Mouse (Mus musculus) forebrain, embryonic 12.5 days (tissue): ENCODE results near the gene Sftpd. TPM values are rescaled to one million over a fixed set of nuclear protein-coding genes. Genes with fewer than 3 reads are reported as not detected.

Experiments
- ATAC-seq: fragments of 200-750 bp; cut with Nextera tagmentation; 2 replicates; pipeline ENCODE4 v1.8.0; 2017; ENCODE audit warnings: moderate TSS enrichment; ENCODE audit not compliant: low FRiP score
- H3K27ac ChIP-seq: fragments of 300-500 bp; sonication (generic); 2 replicates; pipeline ENCODE4 v1.5.1; 2016; ENCODE audit warnings: mild to moderate bottlenecking
- H3K27me3 ChIP-seq: fragments of 300-500 bp; sonication (generic); 2 replicates; pipeline ENCODE4 v1.6.1; 2016; ENCODE audit warnings: mild to moderate bottlenecking
- H3K36me3 ChIP-seq: fragments of 300-500 bp; sonication (generic); replicated peaks from 2 replicates; pipeline ENCODE4 v1.6.1; 2016; ENCODE audit warnings: mild to moderate bottlenecking
- H3K4me1 ChIP-seq: fragments of 300-500 bp; sonication (generic); 2 replicates; pipeline ENCODE4 v1.6.1; 2016
- H3K4me2 ChIP-seq: fragments of 300-500 bp; sonication (generic); 2 replicates; pipeline ENCODE4 v1.6.1; 2016; ENCODE audit warnings: mild to moderate bottlenecking, moderate library complexity
- H3K4me3 ChIP-seq: fragments of 300-500 bp; sonication (generic); replicated peaks from 2 replicates; pipeline ENCODE4 v1.5.1; 2016; ENCODE audit warnings: mild to moderate bottlenecking
- H3K9ac ChIP-seq: fragments of 300-500 bp; sonication (generic); 2 replicates; pipeline ENCODE4 v1.6.1; 2016; ENCODE audit warnings: mild to moderate bottlenecking
- H3K9me3 ChIP-seq: fragments of 300-500 bp; sonication (generic); 2 replicates; pipeline ENCODE4 v1.6.1; 2016
- WGBS: fragments of 180-500 bp; shearing (Covaris S2); methylation state at CpG from one replicate; pipeline ENCODE4 v1.1.7; 2016; 5-methylcytosine and 5-hydroxymethylcytosine counted together
- polyA plus RNA-seq: library from polyadenylated mRNA; unstranded; fragments of >200 nt; fragmentation: Nextera tagmentation; extraction: Ambion mirVana; gene quantifications from 2 replicates; pipeline ENCODE4 v1.2.1, GENCODE M21; 2016

Sftpd gene
- polyA plus RNA-seq, 1 experiment from 2014 or later = not detected

- H3K9ac ChIP-seq = no peak overlapping the region
- no peak for ATAC-seq
- no peaks in the 10 kb centered on the region for H3K36me3 ChIP-seq
Measured at GRCm38 (mm10) chr14:41146922-41147321, 38.0 kb downstream of the Sftpd start.

GRCm38 (mm10) chr14:41146035-41146434 is 38.9 kb downstream of the Sftpd start:
- Histone ChIP-seq H3K9me3 (no peaks in the 10 kb centered on the region), H3K36me3 (no peaks in the 10 kb centered on the region), H3K27ac (no peak overlapping the region), H3K9ac (no peak overlapping the region), H3K27me3 (no peaks in the 10 kb centered on the region), H3K4me3 (no peak overlapping the region), H3K4me1 (no peaks in the 10 kb centered on the region), H3K4me2 (no peak overlapping the region)
- ATAC-seq = no peak
- 78% methylated on average over 6 of the region's 6 CpGs for WGBS

More at GRCm38 (mm10) chr14:41146922-41147321, 38.0 kb downstream of the Sftpd start:
- Histone ChIP-seq H3K27ac (no peak overlapping the region), H3K4me1 (no peaks in the 10 kb centered on the region), H3K4me2 (no peak overlapping the region), H3K27me3 (no peaks in the 10 kb centered on the region), H3K4me3 (no peak overlapping the region), H3K9me3 (no peaks in the 10 kb centered on the region)
- WGBS = 86% methylated on average over 3 of the region's 3 CpGs

- H3K9ac ChIP-seq = no peak overlapping the region
- no peaks in the 10 kb centered on the region for H3K4me1 ChIP-seq
- H3K9me3 ChIP-seq = no peaks in the 10 kb centered on the region
- WGBS = 89% methylated on average over 1 of the region's 1 CpGs
- no peaks in the 10 kb centered on the region for H3K36me3 ChIP-seq
- no peak overlapping the region for H3K4me2 ChIP-seq
- H3K4me3 ChIP-seq = no peak overlapping the region
- no peaks in the 10 kb centered on the region for H3K27me3 ChIP-seq
- ATAC-seq = no peak
- H3K27ac ChIP-seq = no peak overlapping the region
Measured at GRCm38 (mm10) chr14:41140686-41141085, 44.3 kb downstream of the Sftpd start.

DNA sequence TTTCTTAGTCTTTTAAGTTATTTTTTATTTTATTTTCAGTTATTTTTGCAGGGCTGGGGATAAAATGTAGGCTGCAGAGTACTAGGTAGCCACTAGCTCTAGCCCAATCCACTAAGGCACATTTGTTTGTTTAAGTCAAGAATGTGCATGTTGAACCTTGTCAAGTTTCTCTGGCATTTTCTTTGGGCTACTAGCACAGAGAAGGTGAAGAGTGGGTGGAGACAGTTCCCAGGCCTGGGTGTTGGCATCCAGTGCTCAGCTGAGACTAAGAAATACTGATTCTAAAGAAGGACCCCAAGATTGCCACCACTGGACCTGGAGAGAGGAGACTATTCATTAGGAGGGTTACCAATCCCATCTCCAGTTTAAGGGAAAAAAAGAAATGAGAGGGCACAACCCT is 47.9 kb downstream of the Sftpd start:
- Histone ChIP-seq H3K9ac (no peak overlapping the region), H3K4me1 (no peaks in the 10 kb centered on the region), H3K4me3 (no peak overlapping the region), H3K9me3 (no peaks in the 10 kb centered on the region), H3K27me3 (no peaks in the 10 kb centered on the region), H3K36me3 (no peaks in the 10 kb centered on the region), H3K4me2 (no peak overlapping the region), H3K27ac (no peak overlapping the region)
- no peak for ATAC-seq

- Histone ChIP-seq H3K9ac (no peak within 1 kb of the TSS), H3K4me1 (no peaks in the 10 kb centered on the region), H3K9me3 (no peaks in the 10 kb centered on the region), H3K27me3 (no peaks in the 10 kb centered on the region), H3K4me3 (no peak within 1 kb of the TSS), H3K27ac (no peak within 1 kb of the TSS), H3K36me3 (no peaks in the 10 kb centered on the region), H3K4me2 (no peak within 1 kb of the TSS)
- WGBS = 84% methylated on average over 7 of the region's 7 CpGs
- ATAC-seq = no peak
Measured at GRCm38 (mm10) chr14:41131540-41131939, 53.4 kb downstream of the Sftpd start, which contains the start of gene Sftpa1. Gene Sftpa1, plus strand, starts transcription at chr14:41131782.

DNA sequence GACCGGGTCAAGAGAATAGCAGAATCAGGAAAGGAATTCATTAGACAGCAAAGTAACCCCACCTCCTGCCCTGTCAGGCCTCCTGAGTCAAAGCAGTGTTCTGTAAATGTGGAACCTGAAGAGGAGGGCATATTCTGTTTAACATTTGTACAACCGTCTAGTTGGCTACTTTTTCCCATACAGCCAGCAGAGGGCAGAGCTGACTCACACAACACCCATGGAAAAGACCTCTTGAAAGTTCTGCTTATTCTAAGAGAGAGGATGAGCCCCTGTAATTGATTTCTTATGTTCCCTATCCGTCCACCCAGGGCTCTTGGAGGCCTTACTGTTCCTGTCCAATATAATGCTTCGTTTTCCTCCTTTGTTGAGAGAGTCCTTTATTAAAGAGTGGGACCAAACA is 57.0 kb downstream of the Sftpd start:
- no peaks in the 10 kb centered on the region for H3K27me3 ChIP-seq
- H3K4me1 ChIP-seq = no peaks in the 10 kb centered on the region
- H3K4me3 ChIP-seq = no peak overlapping the region
- H3K9me3 ChIP-seq = no peaks in the 10 kb centered on the region
- no peak overlapping the region for H3K9ac ChIP-seq
- H3K27ac ChIP-seq = no peak overlapping the region
- 20% methylated on average over 4 of the region's 4 CpGs for WGBS
- H3K4me2 ChIP-seq = no peak overlapping the region
- H3K36me3 ChIP-seq = no peaks in the 10 kb centered on the region
- no peak for ATAC-seq

DNA sequence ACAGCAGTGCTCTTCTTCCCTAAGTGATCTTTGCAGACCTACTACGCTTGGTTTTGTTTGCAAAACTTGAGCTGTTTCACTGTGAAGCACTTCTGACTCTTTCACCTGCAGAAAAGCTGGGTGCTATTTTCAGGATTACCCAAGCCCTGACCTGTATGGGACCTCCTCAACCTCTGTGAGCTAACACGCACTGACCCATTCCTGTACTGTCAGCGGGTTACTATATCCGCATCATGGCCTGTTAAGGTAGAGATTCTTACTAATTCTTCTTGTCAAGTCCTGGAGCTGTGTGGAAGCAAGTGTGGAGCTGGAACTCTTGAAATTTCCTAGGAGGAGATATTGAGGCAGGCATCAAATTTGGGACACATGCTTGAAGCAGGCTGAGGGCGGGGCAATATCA is 60.3 kb downstream of the Sftpd start:
- Histone ChIP-seq H3K9me3 (no peaks in the 10 kb centered on the region), H3K4me2 (no peak overlapping the region), H3K4me3 (no peak overlapping the region), H3K27ac (no peak overlapping the region), H3K4me1 (no peaks in the 10 kb centered on the region), H3K9ac (no peak overlapping the region), H3K27me3 (no peaks in the 10 kb centered on the region), H3K36me3 (no peaks in the 10 kb centered on the region)
- 88% methylated on average over 5 of the region's 5 CpGs for WGBS
- ATAC-seq = no peak

Other genes with a start within 250 kb of the Sftpd start
- gene Tspan14, start 218.3 kb downstream of the Sftpd start, polyA plus RNA-seq = 82.6 and 90.6 TPM in 2 replicates
- 50.5 and 54.0 TPM in 2 replicates for gene Fam213a, start 171.4 kb downstream of the Sftpd start, polyA plus RNA-seq
- gene Dydc2, start 115.9 kb downstream of the Sftpd start, polyA plus RNA-seq = not detected in 2 replicates
- gene Dydc1, start 112.2 kb downstream of the Sftpd start, polyA plus RNA-seq = not detected in 2 replicates
- gene Mat1a, start 80.1 kb downstream of the Sftpd start, polyA plus RNA-seq = not detected in 2 replicates
- gene Sftpa1, start 53.4 kb downstream of the Sftpd start, polyA plus RNA-seq = not detected in 2 replicates
- gene Mbl1, start 33.7 kb downstream of the Sftpd start, polyA plus RNA-seq = not detected in 2 replicates
- not detected in 2 replicates for gene Gm2832, start 93.7 kb upstream of the Sftpd start, polyA plus RNA-seq
- not detected in 2 replicates for gene Gm5798, start 163.5 kb upstream of the Sftpd start, polyA plus RNA-seq
- gene Gm7945, start 201.2 kb upstream of the Sftpd start, polyA plus RNA-seq = not detected in 2 replicates
- gene Gm6482, start 223.1 kb upstream of the Sftpd start, polyA plus RNA-seq = not detected in 2 replicates